Mouse (Mus musculus) neural tube, embryonic 10.5 days (tissue): ENCODE data around the gene Rfx4.

Source experiments
- DNase-seq: peaks from one replicate; pipeline ENCODE4 v3.0.0-alpha.2; 2017; ENCODE audit warnings: low spot score; ENCODE audit errors: extremely low spot score

The Rfx4 gene

DNA sequence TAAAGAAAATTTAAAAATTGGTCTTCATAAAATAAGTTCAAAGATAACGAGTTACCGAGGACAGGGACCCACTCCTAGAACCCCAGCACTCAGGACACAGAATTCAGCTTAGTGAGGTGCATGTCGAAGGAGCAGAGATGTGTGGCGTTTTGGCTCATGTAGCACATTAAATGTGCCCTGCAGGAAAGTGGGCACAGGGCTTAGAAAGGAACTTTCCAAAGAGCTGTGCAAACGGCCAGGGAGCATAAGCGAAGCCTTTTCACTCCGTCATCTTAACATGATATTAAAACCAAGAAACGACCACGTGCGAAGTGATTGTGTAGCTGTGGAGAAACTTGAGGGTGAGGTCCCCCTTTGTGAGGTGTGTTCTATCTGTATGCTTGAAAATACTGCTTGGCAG is 198.4 kb downstream of the Rfx4 start:
- DNase-seq, result no peak
